Mouse (Mus musculus): ENCODE results near the gene Atp6v1g2.

DNA sequence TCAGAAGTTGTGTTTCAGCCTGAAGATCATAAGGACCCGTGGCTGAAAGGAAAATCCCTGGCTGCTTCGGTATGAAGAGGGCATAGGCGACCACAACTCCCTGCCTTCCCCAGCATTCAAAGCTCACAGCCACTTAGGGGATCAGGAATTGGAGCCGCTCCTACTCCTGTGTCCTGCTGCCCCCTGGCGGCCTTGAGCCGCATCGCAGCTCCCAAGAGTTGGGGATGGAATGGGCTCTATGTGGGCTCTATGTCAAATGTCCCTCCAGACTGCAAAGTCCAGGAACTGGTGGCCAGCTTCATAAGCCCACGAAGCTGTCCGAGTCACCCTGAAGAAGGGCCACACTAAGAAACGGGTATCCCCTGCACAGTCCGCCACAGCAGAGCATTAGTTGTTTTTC lies 41.3 kb downstream of the Atp6v1g2 start:
- TF ChIP-seq CTCF (IDR thresholded peaks at IDR 0.05; ENCODE audit: control insufficient read depth, insufficient read depth, insufficient read length) (no peak), USF1 (IDR thresholded peaks at IDR 0.05; ENCODE audit: low read depth) (no peak)
